Mouse (Mus musculus): ENCODE measurements around the gene Lingo1. TPM values are rescaled to one million over a fixed set of nuclear protein-coding genes. Genes with fewer than 3 reads are reported as not detected.

The Lingo1 gene
- polyA plus RNA-seq, 1 experiment, result not detected

GRCm38 (mm10) chr9:56686339-56687144 is 109.7 kb downstream of the Lingo1 start:
- TF ChIP-seq CTCF (IDR thresholded peaks at IDR 0.05; ENCODE audit: low read depth, low read length) (no peak), POLR2A (IDR thresholded peaks at IDR 0.05; ENCODE audit: borderline replicate concordance, low read depth, low read length) (no peak)
- Histone ChIP-seq H3K4me3 (ENCODE audit: insufficient read depth, low read length) (no peak overlapping the region), H3K4me1 (ENCODE audit: control insufficient read depth, insufficient read depth, low read length) (no peaks in the 10 kb centered on the region), H3K27ac (ENCODE audit: insufficient read depth, low read depth, low read length) (no peak overlapping the region)

DNA sequence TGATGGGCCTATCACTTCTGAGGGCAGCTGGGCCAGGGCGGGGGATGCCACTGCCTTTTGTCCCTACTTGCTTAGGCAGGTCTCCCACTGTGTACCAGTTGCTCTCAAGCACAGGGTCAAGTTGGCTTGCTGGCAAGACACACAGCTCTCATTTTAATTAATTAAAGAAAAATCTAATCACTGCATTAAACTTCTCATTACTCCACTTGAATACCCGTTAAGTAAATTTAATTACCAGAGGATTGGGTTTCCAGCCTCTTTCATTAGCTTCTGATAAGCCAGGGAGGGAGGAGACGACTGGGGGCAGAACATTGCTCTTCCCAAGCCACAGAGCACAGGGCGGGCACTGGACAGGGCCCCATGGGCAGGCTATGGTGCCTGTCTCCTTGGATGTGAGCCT is 113.4 kb downstream of the Lingo1 start:
- TF ChIP-seq CTCF (IDR thresholded peaks at IDR 0.05; ENCODE audit: low read depth, low read length), result no peak
- no peak for TF ChIP-seq POLR2A (IDR thresholded peaks at IDR 0.05; ENCODE audit: borderline replicate concordance, low read depth, low read length)
- Histone ChIP-seq H3K27ac (ENCODE audit: insufficient read depth, low read depth, low read length) (no peak overlapping the region), H3K4me3 (ENCODE audit: insufficient read depth, low read length) (no peak overlapping the region), H3K4me1 (ENCODE audit: control insufficient read depth, insufficient read depth, low read length) (no peaks in the 10 kb centered on the region)

DNA sequence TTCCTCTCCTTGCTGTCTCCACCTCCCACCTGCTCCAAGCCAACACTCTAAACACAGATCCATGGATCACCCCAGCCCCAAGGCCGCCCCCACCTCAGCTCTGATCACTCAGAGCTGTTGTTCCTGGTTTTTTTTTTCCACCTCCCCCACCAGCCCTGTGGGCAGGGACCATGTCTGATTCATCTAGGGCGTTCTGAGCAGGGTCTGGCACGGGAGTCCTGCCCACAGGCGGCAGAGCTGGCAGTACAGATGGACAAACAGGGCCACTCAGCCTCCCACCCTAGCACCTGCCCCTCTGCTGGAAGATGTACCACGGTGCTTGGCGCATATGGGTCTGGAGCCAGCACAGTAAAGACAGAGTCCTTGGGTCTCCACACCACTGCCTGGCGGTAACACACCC is 114.3 kb downstream of the Lingo1 start:
- TF ChIP-seq CTCF (IDR thresholded peaks at IDR 0.05; ENCODE audit: low read depth, low read length) (no peak), POLR2A (IDR thresholded peaks at IDR 0.05; ENCODE audit: borderline replicate concordance, low read depth, low read length) (no peak)
- Histone ChIP-seq H3K4me3 (ENCODE audit: insufficient read depth, low read length) (no peak overlapping the region), H3K27ac (ENCODE audit: insufficient read depth, low read depth, low read length) (no peak overlapping the region), H3K4me1 (ENCODE audit: control insufficient read depth, insufficient read depth, low read length) (no peaks in the 10 kb centered on the region)

GRCm38 (mm10) chr9:56678929-56679681 is 117.2 kb downstream of the Lingo1 start:
- no peak overlapping the region for H3K4me3 ChIP-seq (ENCODE audit: insufficient read depth, low read length)
- TF ChIP-seq CTCF (IDR thresholded peaks at IDR 0.05; ENCODE audit: low read depth, low read length) (no peak), POLR2A (IDR thresholded peaks at IDR 0.05; ENCODE audit: borderline replicate concordance, low read depth, low read length) (no peak)
- H3K27ac ChIP-seq (ENCODE audit: insufficient read depth, low read depth, low read length), result no peak overlapping the region
- no peaks in the 10 kb centered on the region for H3K4me1 ChIP-seq (ENCODE audit: control insufficient read depth, insufficient read depth, low read length)

DNA sequence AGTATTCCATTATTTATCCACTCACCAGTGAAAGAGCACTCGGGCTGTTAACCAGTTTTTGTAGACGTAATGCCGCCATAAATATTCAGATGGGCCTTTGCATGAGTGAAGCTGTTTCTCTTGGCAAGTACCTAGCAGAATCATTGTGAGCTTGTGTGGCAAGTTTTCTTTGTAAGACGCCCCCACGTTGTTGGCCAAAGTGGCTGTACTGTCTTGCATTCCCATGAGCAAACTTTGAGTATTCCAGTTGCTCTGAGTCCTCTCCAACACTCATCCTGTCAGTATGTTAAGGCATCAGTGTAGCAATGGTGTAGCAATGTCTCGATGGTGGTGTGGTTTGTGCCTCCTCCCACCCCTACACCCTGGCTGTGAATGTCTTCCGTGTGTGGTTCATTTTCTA is 120.6 kb downstream of the Lingo1 start:
- TF ChIP-seq POLR2A (IDR thresholded peaks at IDR 0.05; ENCODE audit: borderline replicate concordance, low read depth, low read length), result no peak
- Histone ChIP-seq H3K4me3 (ENCODE audit: insufficient read depth, low read length) (no peak overlapping the region), H3K4me1 (ENCODE audit: control insufficient read depth, insufficient read depth, low read length) (no peaks in the 10 kb centered on the region), H3K27ac (ENCODE audit: insufficient read depth, low read depth, low read length) (no peak overlapping the region)

DNA sequence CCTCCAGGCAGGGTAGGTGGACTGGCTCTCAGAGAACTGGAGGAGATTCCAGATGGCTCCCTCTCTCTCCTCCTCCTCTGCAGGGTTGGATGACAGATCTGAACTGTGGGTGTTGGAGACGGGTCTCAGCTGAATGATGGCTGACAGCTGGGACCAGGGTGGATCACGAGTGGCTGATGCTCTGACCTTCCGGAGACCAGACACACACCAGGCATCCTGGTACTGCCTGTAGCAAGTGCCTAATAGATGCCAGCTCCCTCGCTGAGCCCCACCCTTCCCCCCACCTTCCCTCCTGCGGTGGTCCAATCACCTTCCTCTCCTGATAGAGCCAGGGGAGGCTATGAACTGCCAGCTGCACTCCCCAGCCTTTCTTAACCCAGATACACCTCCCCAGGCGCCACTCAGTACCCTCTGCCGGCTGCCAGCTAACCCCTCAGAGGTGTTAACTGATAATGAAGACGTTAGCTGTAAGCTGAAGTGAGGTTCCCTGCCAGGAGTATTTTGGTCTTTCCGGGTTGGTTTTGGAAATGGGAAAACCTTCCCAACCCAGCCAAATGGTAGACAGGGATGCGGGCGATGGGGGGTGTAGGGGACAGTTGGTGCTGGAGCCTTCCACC is 126.6 kb downstream of the Lingo1 start:
- Histone ChIP-seq H3K4me1 (ENCODE audit: control insufficient read depth, insufficient read depth, low read length) (no peaks in the 10 kb centered on the region), H3K27ac (ENCODE audit: insufficient read depth, low read depth, low read length) (no peak overlapping the region), H3K4me3 (ENCODE audit: insufficient read depth, low read length) (no peak overlapping the region)
- TF ChIP-seq CTCF (IDR thresholded peaks at IDR 0.05; ENCODE audit: low read depth, low read length) (no peak), POLR2A (IDR thresholded peaks at IDR 0.05; ENCODE audit: borderline replicate concordance, low read depth, low read length) (no peak)

DNA sequence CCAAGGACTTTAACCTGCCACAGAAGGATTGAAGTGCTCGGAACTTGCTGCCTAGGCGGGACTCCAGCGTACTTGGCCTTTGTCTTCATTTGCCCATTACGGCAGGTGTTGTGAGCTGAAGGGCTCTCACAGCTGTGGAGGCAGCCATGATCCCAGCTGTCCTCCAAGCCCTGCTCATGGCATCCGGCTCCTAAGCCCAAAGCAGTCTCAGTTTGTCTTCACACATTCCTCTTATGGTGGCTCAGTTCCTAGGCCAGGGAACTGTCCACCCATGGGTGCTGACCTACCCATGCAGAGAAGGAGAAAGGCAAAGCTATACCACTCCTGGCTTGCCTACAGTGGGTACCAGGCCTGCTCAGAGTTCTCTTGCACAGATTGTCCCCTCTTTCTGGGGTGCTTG is 132.1 kb downstream of the Lingo1 start:
- no peak overlapping the region for H3K4me3 ChIP-seq (ENCODE audit: insufficient read depth, low read length)
- no peak overlapping the region for H3K27ac ChIP-seq (ENCODE audit: insufficient read depth, low read depth, low read length)
- TF ChIP-seq POLR2A (IDR thresholded peaks at IDR 0.05; ENCODE audit: borderline replicate concordance, low read depth, low read length), result no peak
- TF ChIP-seq CTCF (IDR thresholded peaks at IDR 0.05; ENCODE audit: low read depth, low read length), result no peak
- H3K4me1 ChIP-seq (ENCODE audit: control insufficient read depth, insufficient read depth, low read length), result no peaks in the 10 kb centered on the region

DNA sequence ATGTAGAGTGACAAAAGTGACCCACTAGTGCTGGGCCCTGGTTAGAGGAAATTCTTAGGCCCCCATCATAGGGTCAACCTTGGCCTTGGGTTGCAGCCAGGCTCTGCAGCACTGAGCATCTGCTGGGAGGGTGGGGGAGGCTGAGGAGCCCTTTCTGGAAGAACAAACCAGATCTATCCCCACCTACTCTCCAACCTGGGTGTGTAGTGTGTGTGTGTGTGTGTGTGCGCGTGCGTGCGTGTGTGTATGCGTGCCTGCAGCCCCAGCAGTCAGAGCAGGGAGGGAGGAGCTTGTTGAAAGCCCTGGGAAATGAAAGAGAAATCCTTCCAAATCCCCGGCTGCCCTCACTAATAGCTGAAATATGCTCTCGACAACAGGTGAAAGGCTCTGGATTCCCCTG is 133.3 kb downstream of the Lingo1 start:
- Histone ChIP-seq H3K4me3 (ENCODE audit: insufficient read depth, low read length) (no peak overlapping the region), H3K27ac (ENCODE audit: insufficient read depth, low read depth, low read length) (no peak overlapping the region), H3K4me1 (ENCODE audit: control insufficient read depth, insufficient read depth, low read length) (no peaks in the 10 kb centered on the region)
- no peak for TF ChIP-seq CTCF (IDR thresholded peaks at IDR 0.05; ENCODE audit: low read depth, low read length)
- no peak for TF ChIP-seq POLR2A (IDR thresholded peaks at IDR 0.05; ENCODE audit: borderline replicate concordance, low read depth, low read length)

- no peak overlapping the region for H3K27ac ChIP-seq (ENCODE audit: insufficient read depth, low read depth, low read length)
- no peak overlapping the region for H3K4me3 ChIP-seq (ENCODE audit: insufficient read depth, low read length)
- no peaks in the 10 kb centered on the region for H3K4me1 ChIP-seq (ENCODE audit: control insufficient read depth, insufficient read depth, low read length)
Measured at GRCm38 (mm10) chr9:56662405-56662804, 133.9 kb downstream of the Lingo1 start.

More at GRCm38 (mm10) chr9:56662405-56662804, 133.9 kb downstream of the Lingo1 start:
- TF ChIP-seq CTCF (IDR thresholded peaks at IDR 0.05; ENCODE audit: low read depth, low read length) (no peak), POLR2A (IDR thresholded peaks at IDR 0.05; ENCODE audit: borderline replicate concordance, low read depth, low read length) (no peak)

All from bone marrow macrophage, adult 2 months (primary cell).